Mouse (Mus musculus) forebrain, embryonic 11.5 days (tissue): ENCODE measurements at regions not wholly inside any gene's neighbourhood (a gene's known extent, or its start where the extent isn't known, plus 50 kb on each side); places are given as distances from the start of the nearest gene placed in this dataset.

ENCODE experiments used
- ATAC-seq: fragments of 200-750 bp; cut with Nextera tagmentation; replicated peaks from 2 replicates; pipeline ENCODE4 v1.8.0; 2017; ENCODE audit warnings: moderate TSS enrichment; ENCODE audit not compliant: low FRiP score
- DNase-seq: peaks from one replicate; pipeline ENCODE4 v3.0.0-alpha.2; 2017; ENCODE audit warnings: low spot score
- H3K27ac ChIP-seq: fragments of 300-500 bp; sonication (generic); 2 replicates; pipeline ENCODE4 v1.5.1; 2014; ENCODE audit warnings: low read depth, low read length
- H3K27me3 ChIP-seq: fragments of 300-500 bp; sonication (generic); 2 replicates; pipeline ENCODE4 v1.6.1; 2014; ENCODE audit warnings: mild to moderate bottlenecking, low read length, mixed read lengths; ENCODE audit not compliant: control insufficient read depth, insufficient read depth
- H3K36me3 ChIP-seq: fragments of 300-500 bp; sonication (generic); 2 replicates; pipeline ENCODE4 v1.6.1; 2014; ENCODE audit warnings: mild to moderate bottlenecking, low read length, moderate library complexity, mixed read lengths; ENCODE audit not compliant: control insufficient read depth, insufficient read depth
- H3K4me1 ChIP-seq: fragments of 300-500 bp; sonication (generic); replicated peaks from 2 replicates; pipeline ENCODE4 v1.6.1; 2014; ENCODE audit warnings: low read length, mixed read lengths; ENCODE audit not compliant: control insufficient read depth, insufficient read depth
- H3K4me2 ChIP-seq: fragments of 300-500 bp; sonication (generic); 2 replicates; pipeline ENCODE4 v1.6.1; 2014; ENCODE audit warnings: low read depth, mild to moderate bottlenecking, low read length, moderate library complexity, mixed read lengths; ENCODE audit not compliant: severe bottlenecking
- H3K4me3 ChIP-seq: fragments of 300-500 bp; sonication (generic); 2 replicates; pipeline ENCODE4 v1.5.1; 2014; ENCODE audit warnings: low read depth, low read length
- H3K9ac ChIP-seq: fragments of 300-500 bp; sonication (generic); 2 replicates; pipeline ENCODE4 v1.6.1; 2014; ENCODE audit warnings: low read length
- H3K9me3 ChIP-seq: fragments of 300-500 bp; sonication (generic); 2 replicates; pipeline ENCODE4 v1.6.1; 2016; ENCODE audit warnings: low read length, mixed read lengths; ENCODE audit not compliant: control insufficient read depth
- WGBS: fragments of 180-500 bp; shearing (Covaris S2); extraction: QIAGEN DNeasy Blood & Tissue Kit; methylation state at CpG from one replicate; pipeline ENCODE4 v1.1.7; 2014; 5-methylcytosine and 5-hydroxymethylcytosine counted together

DNA sequence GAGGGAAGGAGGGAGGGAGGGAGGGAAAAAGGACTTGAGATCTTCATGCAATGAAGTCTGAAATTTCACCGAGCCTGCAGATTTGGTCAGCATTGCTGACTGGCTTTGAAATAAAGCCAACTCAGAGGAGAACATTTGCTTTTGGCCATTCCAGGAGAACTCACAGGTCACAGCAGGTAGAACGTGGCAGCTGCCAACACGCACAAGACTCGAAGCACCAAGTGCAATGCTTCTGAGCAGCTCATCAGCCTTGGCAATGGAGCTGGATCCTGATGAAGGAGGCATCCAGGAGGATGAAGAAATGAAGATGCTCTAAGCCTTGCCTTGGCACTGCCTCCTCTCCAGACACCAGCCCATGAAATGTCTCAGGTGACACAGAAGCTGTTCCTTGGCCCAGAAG, 223.6 kb upstream of the Tmem132c start:
- no peaks in the 10 kb centered on the region for H3K27me3 ChIP-seq
- no peak overlapping the region for H3K4me3 ChIP-seq
- no peaks in the 10 kb centered on the region for H3K9me3 ChIP-seq
- no peaks in the 10 kb centered on the region for H3K4me1 ChIP-seq
- WGBS = 95% methylated on average over 4 of the region's 4 CpGs
- no peak overlapping the region for H3K9ac ChIP-seq
- DNase-seq (no peak), ATAC-seq (no peak)
- H3K36me3 ChIP-seq = no peaks in the 10 kb centered on the region
- H3K4me2 ChIP-seq = no peak overlapping the region
- no peak overlapping the region for H3K27ac ChIP-seq

DNA sequence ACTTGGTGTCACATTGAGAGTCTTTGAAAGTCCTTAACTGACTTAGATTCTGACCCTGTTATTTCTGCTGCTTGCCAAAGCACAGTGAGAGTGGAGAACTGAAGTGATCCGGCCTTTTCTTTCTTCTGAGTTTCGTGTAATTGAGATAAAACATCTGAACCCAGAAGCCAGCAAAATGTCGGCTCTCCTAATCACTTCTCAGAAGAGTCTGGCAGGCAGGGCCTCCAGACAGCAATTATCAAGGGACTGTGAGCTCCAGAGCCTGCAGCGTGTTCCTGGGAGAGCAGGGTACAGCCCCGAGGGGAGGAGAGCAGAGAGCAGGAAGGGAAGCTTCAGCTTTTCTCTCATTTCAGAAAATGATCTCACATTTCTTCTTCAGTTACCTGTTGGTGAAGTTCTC, 205.1 kb upstream of the Tmem132c start:
- Histone ChIP-seq H3K9me3 (no peaks in the 10 kb centered on the region), H3K27me3 (no peaks in the 10 kb centered on the region), H3K36me3 (no peaks in the 10 kb centered on the region), H3K4me3 (no peak overlapping the region), H3K4me1 (no peaks in the 10 kb centered on the region), H3K27ac (no peak overlapping the region), H3K9ac (no peak overlapping the region), H3K4me2 (no peak overlapping the region)
- ATAC-seq = no peak
- 68% methylated on average over 5 of the region's 5 CpGs for WGBS
- no peak for DNase-seq

DNA sequence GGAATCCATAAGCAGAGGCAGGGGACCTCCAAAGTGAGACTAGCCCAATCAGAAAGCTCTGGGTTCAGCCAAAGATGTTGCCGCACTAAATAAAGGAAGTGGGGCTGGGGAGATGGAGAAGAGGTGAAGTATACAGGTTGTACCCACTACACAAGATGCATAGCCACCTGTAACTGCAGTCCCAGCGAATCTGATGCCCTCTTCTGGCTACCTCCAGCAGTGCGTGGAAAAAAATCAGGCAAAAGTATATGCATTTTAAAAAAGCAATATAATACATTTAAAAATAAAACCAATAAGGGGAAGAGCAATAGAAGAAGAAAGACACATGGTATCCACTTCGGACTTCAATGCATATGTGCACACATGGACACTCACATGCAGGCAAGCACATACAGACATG, 183.8 kb upstream of the Tmem132c start:
- Histone ChIP-seq H3K9ac (no peak overlapping the region), H3K4me2 (no peak overlapping the region), H3K27me3 (no peaks in the 10 kb centered on the region), H3K36me3 (no peaks in the 10 kb centered on the region), H3K27ac (no peak overlapping the region), H3K9me3 (no peaks in the 10 kb centered on the region), H3K4me1 (no peaks in the 10 kb centered on the region), H3K4me3 (no peak overlapping the region)
- 75% methylated on average over 4 of the region's 4 CpGs for WGBS
- DNase-seq = no peak
- ATAC-seq = no peak

DNA sequence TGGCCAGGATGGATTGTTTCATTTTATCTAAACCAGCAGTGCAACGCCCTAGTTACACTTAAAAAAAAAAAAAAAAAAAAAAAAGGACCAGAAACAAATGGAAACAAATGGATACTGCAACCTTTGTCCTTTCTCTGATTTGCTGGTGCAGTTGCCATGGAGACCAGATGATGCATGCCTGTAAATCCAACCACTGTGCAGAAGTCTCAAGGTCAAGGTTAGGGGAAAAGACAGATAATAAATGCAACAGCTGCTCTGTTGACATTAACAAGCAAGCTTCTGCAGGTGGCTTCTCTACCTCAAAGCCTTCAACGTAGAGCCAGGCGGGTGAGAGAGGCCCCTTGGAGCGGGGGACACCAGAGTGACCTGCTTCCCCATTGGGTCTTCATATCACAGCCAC, 167.3 kb upstream of the Tmem132c start:
- no peak overlapping the region for H3K27ac ChIP-seq
- H3K4me2 ChIP-seq = no peak overlapping the region
- ATAC-seq = no peak
- H3K9me3 ChIP-seq = no peaks in the 10 kb centered on the region
- 83% methylated on average over 4 of the region's 4 CpGs for WGBS
- H3K4me1 ChIP-seq = no peaks in the 10 kb centered on the region
- no peak overlapping the region for H3K4me3 ChIP-seq
- H3K9ac ChIP-seq = no peak overlapping the region
- H3K36me3 ChIP-seq = no peaks in the 10 kb centered on the region
- no peak for DNase-seq
- no peaks in the 10 kb centered on the region for H3K27me3 ChIP-seq
